Mouse (Mus musculus): ENCODE measurements around the gene Rps2. TPM values are rescaled to one million over a fixed set of nuclear protein-coding genes. Genes with fewer than 3 reads are reported as not detected.

Gene Rps2
- polyA plus RNA-seq, 1 experiment from 2014 or later, result 1,693 TPM

GRCm38 (mm10) chr17:24742307-24742706, 24.4 kb downstream of the Rps2 start:
- H3K4me1 ChIP-seq, result peaks cover 24% of the 10 kb centered on the region
- no peak overlapping the region for H3K27ac ChIP-seq
- H3K27me3 ChIP-seq (ENCODE audit: low read depth, poor library complexity, severe bottlenecking), result no peaks in the 10 kb centered on the region
- DNase-seq (ENCODE audit: low spot score), result no peak
- H3K9me3 ChIP-seq (replicated peaks), result no peaks in the 10 kb centered on the region
- peaks cover 30% of the 10 kb centered on the region for H3K36me3 ChIP-seq
- WGBS, result 87% methylated on average over 8 of the region's 8 CpGs
- H3K4me3 ChIP-seq, result no peak overlapping the region

GRCm38 (mm10) chr17:24743896-24744295, 26.0 kb downstream of the Rps2 start:
- H3K4me1 ChIP-seq, result peaks cover 25% of the 10 kb centered on the region
- no peaks in the 10 kb centered on the region for H3K9me3 ChIP-seq (replicated peaks)
- no peak overlapping the region for H3K4me3 ChIP-seq
- DNase-seq (ENCODE audit: low spot score), result no peak
- 0 out of 2 replicates have a peak, but pooled peaks cover under 1% of the 10 kb centered on the region for H3K27me3 ChIP-seq (ENCODE audit: low read depth, poor library complexity, severe bottlenecking)
- H3K27ac ChIP-seq, result no peak overlapping the region
- peaks cover 30% of the 10 kb centered on the region for H3K36me3 ChIP-seq
- 81% methylated on average over 5 of the region's 5 CpGs for WGBS

- 80% methylated on average over 3 of the region's 3 CpGs for WGBS
- H3K4me1 ChIP-seq, result peaks cover 25% of the 10 kb centered on the region
- no peak for DNase-seq (ENCODE audit: low spot score)
- H3K27ac ChIP-seq, result no peak overlapping the region
- no peaks in the 10 kb centered on the region for H3K9me3 ChIP-seq (replicated peaks)
- no peak overlapping the region for H3K4me3 ChIP-seq
- H3K27me3 ChIP-seq (ENCODE audit: low read depth, poor library complexity, severe bottlenecking), result peaks cover 5% of the 10 kb centered on the region
- H3K36me3 ChIP-seq, result peaks cover 30% of the 10 kb centered on the region
Observed at GRCm38 (mm10) chr17:24744381-24744780, 26.5 kb downstream of the Rps2 start.

GRCm38 (mm10) chr17:24745526-24746497, 27.9 kb downstream of the Rps2 start:
- Histone ChIP-seq H3K36me3 (peaks cover 19% of the 10 kb centered on the region), H3K4me1 (peaks cover 25% of the 10 kb centered on the region), H3K27me3 (ENCODE audit: low read depth, poor library complexity, severe bottlenecking) (peaks cover 17% of the 10 kb centered on the region), H3K4me3 (no peak overlapping the region), H3K27ac (0 out of 2 replicates have a peak overlapping the region, but pooled peaks have one; percentile 10), H3K9me3 (replicated peaks) (no peaks in the 10 kb centered on the region)
- 22% methylated on average over 7 of the region's 7 CpGs for WGBS
- DNase-seq (ENCODE audit: low spot score), result peak; percentile 87

- H3K27ac ChIP-seq, result peak overlapping the region; percentile 12
- peaks cover 29% of the 10 kb centered on the region for H3K27me3 ChIP-seq (ENCODE audit: low read depth, poor library complexity, severe bottlenecking)
- H3K9me3 ChIP-seq (replicated peaks), result no peaks in the 10 kb centered on the region
- no peak overlapping the region for H3K4me3 ChIP-seq
- no peak for DNase-seq (ENCODE audit: low spot score)
- peaks cover 25% of the 10 kb centered on the region for H3K4me1 ChIP-seq
- peaks cover 8% of the 10 kb centered on the region; the same call in 1 of the 2 replicates for H3K36me3 ChIP-seq
- WGBS, result 38% methylated on average over 4 of the region's 4 CpGs
Observed at GRCm38 (mm10) chr17:24746986-24747385, 29.1 kb downstream of the Rps2 start.

- peaks cover 44% of the 10 kb centered on the region for H3K4me1 ChIP-seq
- H3K27me3 ChIP-seq (ENCODE audit: low read depth, poor library complexity, severe bottlenecking), result peaks cover 74% of the 10 kb centered on the region
- no peaks in the 10 kb centered on the region for H3K36me3 ChIP-seq
- no peaks in the 10 kb centered on the region for H3K9me3 ChIP-seq (replicated peaks)
- DNase-seq (ENCODE audit: low spot score), result no peak
- WGBS, result 20% methylated on average over 4 of the region's 4 CpGs
- H3K27ac ChIP-seq, result no peak overlapping the region
- peak overlapping the region; percentile 69; the same call in 1 of the 2 replicates for H3K4me3 ChIP-seq
Observed at GRCm38 (mm10) chr17:24751528-24751927, 33.6 kb downstream of the Rps2 start.

- peak; percentile 81 for DNase-seq (ENCODE audit: low spot score)
- Histone ChIP-seq H3K4me1 (peaks cover 44% of the 10 kb centered on the region), H3K27me3 (ENCODE audit: low read depth, poor library complexity, severe bottlenecking) (peaks cover 78% of the 10 kb centered on the region), H3K27ac (peak within 1 kb of the TSS; percentile 27), H3K4me3 (peak within 1 kb of the TSS; percentile 69), H3K36me3 (peaks cover 1% of the 10 kb centered on the region; the same call in 1 of the 2 replicates), H3K9me3 (replicated peaks) (no peaks in the 10 kb centered on the region)
- under 1% methylated on average over 80 of the region's 82 CpGs for WGBS
Observed at GRCm38 (mm10) chr17:24752415-24753394, 34.8 kb downstream of the Rps2 start, which contains the start of gene Hs3st6. Gene Hs3st6 (plus strand): TSS chr17:24752988.

- peaks cover 68% of the 10 kb centered on the region for H3K4me1 ChIP-seq
- WGBS, result 79% methylated on average over 1 of the region's 1 CpGs
- H3K27me3 ChIP-seq (ENCODE audit: low read depth, poor library complexity, severe bottlenecking), result peaks cover 45% of the 10 kb centered on the region
- no peak overlapping the region for H3K4me3 ChIP-seq
- no peak for DNase-seq (ENCODE audit: low spot score)
- H3K36me3 ChIP-seq, result peaks cover 4% of the 10 kb centered on the region; the same call in 1 of the 2 replicates
- no peaks in the 10 kb centered on the region for H3K9me3 ChIP-seq (replicated peaks)
- H3K27ac ChIP-seq, result 0 out of 2 replicates have a peak overlapping the region, but pooled peaks have one; percentile 21
Observed at GRCm38 (mm10) chr17:24757394-24757793, 39.5 kb downstream of the Rps2 start.

GRCm38 (mm10) chr17:24761121-24761520, 43.2 kb downstream of the Rps2 start:
- DNase-seq (ENCODE audit: low spot score), result peak; percentile 78
- H3K27me3 ChIP-seq (ENCODE audit: low read depth, poor library complexity, severe bottlenecking), result peaks cover 8% of the 10 kb centered on the region; the same call in 1 of the 2 replicates
- peaks cover 61% of the 10 kb centered on the region for H3K4me1 ChIP-seq
- peak overlapping the region; percentile 75 for H3K27ac ChIP-seq
- H3K4me3 ChIP-seq, result peak overlapping the region; percentile 3; the same call in 1 of the 2 replicates
- 27% methylated on average over 5 of the region's 5 CpGs for WGBS
- no peaks in the 10 kb centered on the region for H3K9me3 ChIP-seq (replicated peaks)
- peaks cover 4% of the 10 kb centered on the region; the same call in 1 of the 2 replicates for H3K36me3 ChIP-seq

GRCm38 (mm10) chr17:24765016-24765905, 47.3 kb downstream of the Rps2 start:
- Histone ChIP-seq H3K36me3 (no peaks in the 10 kb centered on the region), H3K27me3 (ENCODE audit: low read depth, poor library complexity, severe bottlenecking) (peaks cover 17% of the 10 kb centered on the region; the same call in 1 of the 2 replicates), H3K4me3 (no peak overlapping the region), H3K27ac (peak overlapping the region; percentile 59; the same call in 1 of the 2 replicates), H3K4me1 (peaks cover 57% of the 10 kb centered on the region), H3K9me3 (replicated peaks) (no peaks in the 10 kb centered on the region)
- 57% methylated on average over 22 of the region's 22 CpGs for WGBS
- DNase-seq (ENCODE audit: low spot score), result no peak

- 35% methylated on average over 12 of the region's 12 CpGs for WGBS
- no peak overlapping the region for H3K4me3 ChIP-seq
- H3K27me3 ChIP-seq (ENCODE audit: low read depth, poor library complexity, severe bottlenecking), result peaks cover 17% of the 10 kb centered on the region; the same call in 1 of the 2 replicates
- H3K36me3 ChIP-seq, result no peaks in the 10 kb centered on the region
- peaks cover 49% of the 10 kb centered on the region for H3K4me1 ChIP-seq
- no peak overlapping the region for H3K27ac ChIP-seq
- no peak for DNase-seq (ENCODE audit: low spot score)
- no peaks in the 10 kb centered on the region for H3K9me3 ChIP-seq (replicated peaks)
Observed at GRCm38 (mm10) chr17:24766266-24766875, 48.5 kb downstream of the Rps2 start.
